Mouse (Mus musculus): ENCODE results near the gene Pik3ca.
"Not testable (repeated sequence)": the region's sequence is repeated elsewhere in the genome, so short reads cannot be mapped to it uniquely, and the experiment has no call there.

Pik3ca gene

GRCm38 (mm10) chr3:32401591-32401990 lies 4.1 kb downstream of the Pik3ca start:
- DNase-seq (ENCODE audit: low spot score in 2 of 2), result no peak

DNA sequence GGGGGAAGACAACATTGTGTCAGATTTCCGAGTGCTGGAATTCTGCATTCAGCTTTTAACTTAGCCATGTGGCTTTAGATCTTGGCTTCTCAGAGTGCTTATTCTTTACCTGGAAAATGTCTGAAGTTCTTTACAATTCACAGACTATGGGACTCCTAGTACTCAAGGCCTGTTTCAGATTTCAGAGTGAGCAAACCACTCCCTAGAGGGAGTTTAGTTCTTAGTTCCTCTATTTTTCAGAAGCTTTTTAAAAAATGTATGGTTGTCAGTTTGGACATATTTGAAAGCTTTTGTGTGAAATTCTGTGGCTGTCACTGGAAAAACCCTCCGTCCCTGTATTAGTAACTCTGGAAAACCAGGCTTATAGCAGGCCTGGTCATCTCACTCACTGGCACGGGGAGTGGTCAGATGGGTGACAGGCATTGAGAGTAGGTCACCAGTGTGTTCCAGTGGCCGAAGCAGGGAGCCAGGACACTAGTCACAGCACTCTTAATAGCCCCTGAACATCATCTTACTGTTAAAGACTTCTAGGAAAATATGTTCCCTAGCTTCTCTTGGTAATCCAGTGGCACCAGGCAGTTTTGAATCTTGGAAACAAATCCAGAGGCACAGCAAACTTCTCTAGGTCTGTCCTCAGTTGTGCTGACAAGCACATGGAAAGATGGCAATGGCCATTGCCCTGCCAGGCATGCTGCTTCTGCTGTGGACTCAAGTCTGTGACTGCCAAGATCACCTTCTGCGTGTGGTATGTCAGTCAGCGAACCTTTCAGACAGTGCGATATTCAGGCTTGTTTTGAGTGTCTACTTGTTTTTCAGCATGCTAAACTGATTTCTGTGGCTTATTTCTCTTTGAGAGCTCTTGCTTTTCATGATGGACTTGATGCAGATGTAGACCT lies 5.8 kb downstream of the Pik3ca start:
- no peak for DNase-seq (ENCODE audit: low spot score in 2 of 2)

- DNase-seq (ENCODE audit: low spot score in 2 of 2), result no peak
These were observed 8.2 kb downstream of the Pik3ca start for GRCm38 (mm10) chr3:32405699-32406098.

GRCm38 (mm10) chr3:32406804-32407203 lies 9.3 kb downstream of the Pik3ca start:
- no peak for DNase-seq (ENCODE audit: low spot score in 2 of 2)

DNA sequence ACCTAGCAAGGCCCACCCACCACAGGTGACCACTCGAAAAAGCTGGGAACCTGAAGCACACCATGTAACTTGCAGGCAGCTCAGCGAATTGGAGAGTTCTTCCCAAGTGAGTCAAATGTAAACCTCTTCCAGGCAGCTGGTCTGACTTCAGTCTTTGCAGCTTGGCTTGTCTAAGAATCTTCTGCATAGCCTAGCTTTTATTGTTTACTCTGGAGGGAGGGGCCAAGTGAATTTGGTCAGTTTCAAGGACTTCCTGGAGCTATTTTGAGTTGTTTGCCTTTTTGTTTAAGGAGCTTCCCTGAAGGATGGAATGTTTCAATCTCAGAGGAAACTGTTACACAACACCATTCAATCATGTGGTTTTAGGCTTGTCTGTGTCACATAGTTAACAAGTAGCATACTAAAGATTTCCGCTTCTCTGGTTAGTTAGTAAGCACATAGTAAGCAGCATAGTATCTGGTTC lies 11.4 kb downstream of the Pik3ca start:
- no peak for DNase-seq (ENCODE audit: low spot score in 2 of 2)

- no peak for DNase-seq (ENCODE audit: low spot score in 2 of 2)
These were observed 15.1 kb downstream of the Pik3ca start for GRCm38 (mm10) chr3:32412502-32413044.

DNA sequence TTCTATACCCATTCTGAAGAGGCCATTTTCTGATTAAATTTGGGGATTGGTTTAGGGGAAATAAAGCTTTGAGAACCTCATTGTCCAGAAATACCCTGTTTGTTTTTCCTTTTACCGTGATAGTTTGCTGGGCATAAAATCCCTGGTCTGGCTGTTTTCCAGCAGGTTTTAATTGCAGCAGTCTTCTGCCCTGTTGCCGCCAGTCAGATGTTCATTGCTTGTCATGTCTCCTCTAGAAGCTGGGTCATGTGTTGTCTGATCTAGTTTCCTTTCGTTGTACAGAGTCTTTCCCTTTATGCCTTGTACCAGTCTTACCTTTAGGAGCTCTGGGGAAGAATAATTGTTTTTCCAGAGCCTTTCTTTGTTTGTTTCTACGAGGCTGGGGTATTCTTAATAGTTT lies 16.9 kb downstream of the Pik3ca start:
- DNase-seq (ENCODE audit: low spot score in 2 of 2), result no peak

DNA sequence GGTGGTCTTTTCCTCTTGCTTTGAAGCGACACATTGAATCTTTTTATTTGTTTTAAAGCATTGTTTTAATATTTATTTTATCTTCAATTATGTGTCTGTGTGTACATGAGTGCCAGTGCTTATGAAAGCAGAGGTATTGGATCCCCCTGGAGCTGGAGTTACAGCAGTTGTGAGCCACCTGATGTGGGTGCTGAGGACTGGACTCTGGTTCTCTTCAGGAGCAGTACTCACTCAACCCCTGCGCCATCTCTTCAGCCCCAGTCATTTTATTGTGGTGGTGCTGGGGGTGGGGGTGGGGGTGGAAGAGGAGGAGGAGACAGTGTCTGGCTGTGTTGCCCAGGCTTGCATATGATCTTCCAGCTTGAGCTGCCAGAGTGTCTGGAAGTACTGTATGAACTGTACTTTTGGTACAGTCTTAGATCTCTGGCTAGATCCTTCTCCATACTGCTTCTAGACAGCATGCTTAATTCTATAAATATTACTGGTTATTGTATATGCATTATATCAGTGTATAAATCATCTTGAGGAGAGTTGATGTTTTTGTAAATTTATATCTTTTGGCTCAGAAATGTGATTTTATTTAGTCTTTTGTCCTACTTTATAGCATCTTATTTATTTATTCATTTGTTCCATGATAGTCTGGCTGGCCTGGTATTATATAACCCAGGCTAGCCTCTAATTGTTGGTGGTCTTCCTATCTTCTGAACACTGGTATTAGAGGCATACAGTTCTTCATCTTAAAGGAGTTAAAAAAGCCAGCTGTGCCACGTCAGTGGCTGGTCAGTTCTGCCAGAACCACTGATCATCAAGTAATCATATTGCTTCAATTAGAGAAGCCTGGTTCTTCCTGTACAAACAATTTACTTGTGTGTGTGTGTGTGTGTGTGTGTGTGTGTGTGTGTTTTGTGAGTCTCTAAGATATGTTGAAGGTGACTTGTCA lies 18.2 kb downstream of the Pik3ca start:
- no peak for DNase-seq (ENCODE audit: low spot score in 2 of 2)

GRCm38 (mm10) chr3:32417751-32418211 lies 20.3 kb downstream of the Pik3ca start:
- peak in 1 of 2 experiments; percentile 41 for DNase-seq (ENCODE audit: low spot score in 2 of 2)

- DNase-seq (ENCODE audit: low spot score in 2 of 2), result no peak
These were observed 22.4 kb downstream of the Pik3ca start for GRCm38 (mm10) chr3:32419866-32420265.

DNA sequence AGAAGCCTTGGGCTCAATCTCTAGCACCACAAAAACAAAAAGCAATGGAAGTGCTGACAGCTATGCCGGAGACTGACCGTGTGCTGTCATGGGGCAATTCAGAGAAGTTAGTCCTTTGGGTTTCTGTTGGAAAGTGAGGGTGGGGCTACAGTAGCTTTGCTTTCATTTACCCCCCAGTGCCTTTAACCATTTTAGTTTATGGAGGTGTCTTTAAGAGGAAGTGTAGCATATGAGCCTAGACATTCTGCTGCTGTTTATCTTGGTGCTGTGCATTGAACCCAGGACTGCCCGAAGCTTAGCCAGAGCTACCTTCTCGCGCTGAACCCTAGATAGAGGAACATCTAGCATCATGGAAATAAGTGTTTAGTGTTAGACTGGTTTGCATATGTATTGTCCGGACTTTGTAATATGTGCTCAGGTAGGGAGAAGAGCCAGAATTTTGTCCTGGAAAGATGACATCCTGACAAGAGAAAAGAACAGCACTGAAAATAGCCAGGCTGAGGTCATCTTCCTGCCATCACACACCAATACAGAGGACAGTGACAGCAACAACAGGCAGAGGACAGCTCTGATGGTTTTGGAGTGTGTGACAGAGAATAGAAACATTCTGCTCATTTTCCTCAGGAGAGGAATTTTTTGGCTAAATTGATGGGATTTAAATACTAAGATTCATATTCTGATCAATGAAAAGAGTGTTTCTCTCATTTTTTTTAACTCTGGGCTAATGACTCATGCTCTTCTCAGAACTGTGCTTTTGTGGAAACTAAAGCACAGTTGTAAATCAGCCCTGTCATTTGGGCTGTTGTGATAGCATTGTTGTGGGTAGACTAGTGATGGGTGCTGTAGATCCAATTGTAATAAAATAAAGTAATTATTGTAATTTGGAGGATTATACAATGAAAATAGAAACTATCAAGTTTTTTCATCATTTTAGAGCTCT lies 23.9 kb downstream of the Pik3ca start:
- DNase-seq (ENCODE audit: low spot score in 2 of 2), result no peak

GRCm38 (mm10) chr3:32427695-32428094 lies 30.2 kb downstream of the Pik3ca start:
- DNase-seq (ENCODE audit: low spot score in 2 of 2), result no peak

GRCm38 (mm10) chr3:32428361-32428760 lies 30.9 kb downstream of the Pik3ca start:
- no peak for DNase-seq (ENCODE audit: low spot score in 2 of 2)

DNA sequence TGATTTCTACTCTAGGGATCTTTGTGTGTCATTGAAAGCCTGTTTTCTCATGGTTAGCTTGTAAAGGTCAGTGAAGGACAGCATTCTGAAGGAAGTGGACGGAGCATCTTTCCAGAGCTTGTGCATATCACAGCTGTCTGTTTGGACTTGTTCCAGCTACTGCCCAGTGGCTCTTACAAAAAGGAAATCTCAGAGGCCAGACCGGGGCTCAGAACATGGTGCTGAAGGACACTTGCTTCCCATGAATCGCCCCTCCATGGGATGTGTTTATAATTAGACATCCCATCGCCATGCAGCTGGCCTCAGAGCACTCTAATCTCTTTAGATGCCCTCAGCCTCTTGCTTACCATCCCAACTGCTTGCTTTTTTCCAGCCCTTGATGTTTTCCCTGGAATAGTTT lies 31.4 kb downstream of the Pik3ca start:
- DNase-seq (ENCODE audit: low spot score in 2 of 2), result peak; percentile 75 to 78

GRCm38 (mm10) chr3:32429351-32429750 lies 31.9 kb downstream of the Pik3ca start:
- not testable (repeated sequence) for DNase-seq (ENCODE audit: low spot score in 2 of 2)

DNA sequence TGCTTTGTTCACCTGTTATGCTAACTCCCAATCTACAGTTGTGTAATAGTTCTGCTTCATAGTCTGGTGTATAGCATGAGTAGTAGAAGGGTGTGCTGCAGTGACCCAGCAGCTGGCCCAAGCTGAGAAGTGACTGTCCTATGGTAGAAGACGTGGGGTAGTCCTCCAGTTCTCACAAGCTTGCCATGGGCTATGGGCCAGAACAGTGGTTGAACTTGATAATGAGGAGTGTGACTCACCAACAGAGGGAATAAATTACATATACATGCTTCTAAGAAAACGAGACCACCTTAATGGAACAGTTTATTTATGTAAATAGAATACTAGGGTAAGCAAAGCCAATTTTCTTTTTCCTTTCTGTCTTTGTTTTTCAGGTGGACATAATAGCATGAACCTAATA lies 32.9 kb downstream of the Pik3ca start:
- DNase-seq (ENCODE audit: low spot score in 2 of 2), result peak in 1 of 2 experiments; percentile 28

GRCm38 (mm10) chr3:32434016-32434415 lies 36.5 kb downstream of the Pik3ca start:
- DNase-seq (ENCODE audit: low spot score in 2 of 2), result no peak

- DNase-seq (ENCODE audit: low spot score in 2 of 2), result no peak
These were observed 38.6 kb downstream of the Pik3ca start for GRCm38 (mm10) chr3:32436101-32436500.

- no peak for DNase-seq (ENCODE audit: low spot score in 2 of 2)
These were observed 39.8 kb downstream of the Pik3ca start for GRCm38 (mm10) chr3:32437297-32437696.

DNA sequence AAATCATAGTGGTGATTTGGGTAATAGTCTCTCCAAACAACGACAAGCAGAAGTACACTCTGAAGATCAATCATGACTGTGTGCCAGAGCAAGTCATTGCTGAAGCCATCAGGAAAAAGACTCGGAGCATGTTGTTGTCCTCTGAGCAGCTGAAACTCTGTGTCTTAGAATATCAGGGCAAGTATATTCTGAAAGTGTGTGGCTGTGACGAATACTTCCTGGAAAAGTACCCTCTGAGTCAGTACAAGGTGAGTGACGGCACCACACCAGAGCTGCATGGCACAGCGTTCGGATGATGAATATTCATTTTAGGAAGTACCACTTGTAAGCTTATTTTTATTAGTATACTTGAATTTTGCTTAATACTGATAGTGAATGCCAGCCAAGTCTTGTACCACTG lies 40.3 kb downstream of the Pik3ca start:
- no peak for DNase-seq (ENCODE audit: low spot score in 2 of 2)

GRCm38 (mm10) chr3:32438716-32439115 lies 41.2 kb downstream of the Pik3ca start:
- no peak for DNase-seq (ENCODE audit: low spot score in 2 of 2)
